Mouse (Mus musculus): ENCODE measurements around the gene Rnf214. TPM values are rescaled to one million over a fixed set of nuclear protein-coding genes. Genes with fewer than 3 reads are reported as not detected.

Gene Rnf214
- polyA plus RNA-seq, 1 experiment from 2014 or later = 40.6 TPM

- Histone ChIP-seq H3K36me3 (peaks cover 27% of the 10 kb centered on the region), H3K4me3 (replicated peaks) (peak overlapping the region; percentile 21), H3K4me1 (peaks cover 12% of the 10 kb centered on the region; the same call in 1 of the 2 replicates), H3K9ac (no peak overlapping the region), H3K27ac (peak overlapping the region; percentile 66), H3K4me2 (peak overlapping the region; percentile 36), H3K27me3 (replicated peaks) (no peaks in the 10 kb centered on the region), H3K9me3 (no peaks in the 10 kb centered on the region)
- WGBS = 56% methylated on average over 11 of the region's 11 CpGs
- no peak for ATAC-seq (ENCODE audit: insufficient read depth, low FRiP score, low read depth)
These were observed 26.1 kb upstream of the Rnf214 start for GRCm38 (mm10) chr9:45932571-45933415.

GRCm38 (mm10) chr9:45931958-45932357 is 25.2 kb upstream of the Rnf214 start:
- peaks cover 33% of the 10 kb centered on the region for H3K36me3 ChIP-seq
- H3K9me3 ChIP-seq = no peaks in the 10 kb centered on the region
- ATAC-seq (ENCODE audit: insufficient read depth, low FRiP score, low read depth) = no peak
- H3K9ac ChIP-seq = no peak overlapping the region
- peak overlapping the region; percentile 66 for H3K27ac ChIP-seq
- H3K4me1 ChIP-seq = peaks cover 12% of the 10 kb centered on the region; the same call in 1 of the 2 replicates
- H3K4me3 ChIP-seq (replicated peaks) = no peak overlapping the region
- peak overlapping the region; percentile 36 for H3K4me2 ChIP-seq
- H3K27me3 ChIP-seq (replicated peaks) = no peaks in the 10 kb centered on the region
- WGBS = 41% methylated on average over 1 of the region's 1 CpGs

- no peaks in the 10 kb centered on the region for H3K9me3 ChIP-seq
- peaks cover 37% of the 10 kb centered on the region for H3K36me3 ChIP-seq
- no peak overlapping the region for H3K4me2 ChIP-seq
- H3K9ac ChIP-seq = no peak overlapping the region
- H3K4me1 ChIP-seq = peaks cover 7% of the 10 kb centered on the region; the same call in 1 of the 2 replicates
- no peak overlapping the region for H3K4me3 ChIP-seq (replicated peaks)
- no peak for ATAC-seq (ENCODE audit: insufficient read depth, low FRiP score, low read depth)
- WGBS = 79% methylated on average over 5 of the region's 5 CpGs
- H3K27me3 ChIP-seq (replicated peaks) = no peaks in the 10 kb centered on the region
- H3K27ac ChIP-seq = no peak overlapping the region
These were observed 22.6 kb upstream of the Rnf214 start for GRCm38 (mm10) chr9:45929285-45929684.

- Histone ChIP-seq H3K27me3 (replicated peaks) (no peaks in the 10 kb centered on the region), H3K27ac (peak overlapping the region; percentile 73), H3K4me3 (replicated peaks) (no peak overlapping the region), H3K9me3 (no peaks in the 10 kb centered on the region), H3K4me2 (no peak overlapping the region), H3K36me3 (peaks cover 49% of the 10 kb centered on the region), H3K9ac (no peak overlapping the region), H3K4me1 (peaks cover 4% of the 10 kb centered on the region; the same call in 1 of the 2 replicates)
- 59% methylated on average over 1 of the region's 1 CpGs for WGBS
- ATAC-seq (ENCODE audit: insufficient read depth, low FRiP score, low read depth) = peak; percentile 75; the same call in 1 of the 2 replicates
These were observed 13.2 kb upstream of the Rnf214 start for GRCm38 (mm10) chr9:45919895-45920294.

- ATAC-seq (ENCODE audit: insufficient read depth, low FRiP score, low read depth) = no peak; the same call in 1 of the 2 replicates
- Histone ChIP-seq H3K4me2 (no peak overlapping the region), H3K27me3 (replicated peaks) (no peaks in the 10 kb centered on the region), H3K4me1 (peaks cover 4% of the 10 kb centered on the region; the same call in 1 of the 2 replicates), H3K9ac (no peak overlapping the region), H3K27ac (peak overlapping the region; percentile 46; the same call in 1 of the 2 replicates), H3K4me3 (replicated peaks) (no peak overlapping the region), H3K9me3 (no peaks in the 10 kb centered on the region), H3K36me3 (peaks cover 57% of the 10 kb centered on the region)
- WGBS = 77% methylated on average over 5 of the region's 5 CpGs
These were observed 10.6 kb upstream of the Rnf214 start for GRCm38 (mm10) chr9:45917041-45917934.

- H3K27me3 ChIP-seq (replicated peaks) = no peaks in the 10 kb centered on the region
- WGBS = 91% methylated on average over 2 of the region's 2 CpGs
- no peak overlapping the region for H3K4me3 ChIP-seq (replicated peaks)
- H3K36me3 ChIP-seq = peaks cover 54% of the 10 kb centered on the region
- H3K27ac ChIP-seq = no peak overlapping the region
- H3K9ac ChIP-seq = no peak overlapping the region
- peaks cover 4% of the 10 kb centered on the region; the same call in 1 of the 2 replicates for H3K4me1 ChIP-seq
- H3K9me3 ChIP-seq = no peaks in the 10 kb centered on the region
- ATAC-seq (ENCODE audit: insufficient read depth, low FRiP score, low read depth) = no peak
- H3K4me2 ChIP-seq = no peak overlapping the region
These were observed 8.9 kb upstream of the Rnf214 start for GRCm38 (mm10) chr9:45915659-45916058.

GRCm38 (mm10) chr9:45911673-45912072 is 5.0 kb upstream of the Rnf214 start:
- H3K9ac ChIP-seq = no peak overlapping the region
- no peaks in the 10 kb centered on the region for H3K27me3 ChIP-seq (replicated peaks)
- peaks cover 7% of the 10 kb centered on the region for H3K4me1 ChIP-seq
- H3K36me3 ChIP-seq = peaks cover 46% of the 10 kb centered on the region
- H3K9me3 ChIP-seq = no peaks in the 10 kb centered on the region
- 59% methylated on average over 1 of the region's 1 CpGs for WGBS
- no peak for ATAC-seq (ENCODE audit: insufficient read depth, low FRiP score, low read depth)
- no peak overlapping the region for H3K4me2 ChIP-seq
- no peak overlapping the region for H3K4me3 ChIP-seq (replicated peaks)
- no peak overlapping the region for H3K27ac ChIP-seq

GRCm38 (mm10) chr9:45910995-45911394 is 4.3 kb upstream of the Rnf214 start:
- Histone ChIP-seq H3K4me2 (no peak overlapping the region), H3K27me3 (replicated peaks) (no peaks in the 10 kb centered on the region), H3K27ac (no peak overlapping the region), H3K4me3 (replicated peaks) (no peak overlapping the region), H3K4me1 (peaks cover 7% of the 10 kb centered on the region), H3K9ac (no peak overlapping the region), H3K9me3 (no peaks in the 10 kb centered on the region), H3K36me3 (peaks cover 46% of the 10 kb centered on the region)
- 80% methylated on average over 3 of the region's 3 CpGs for WGBS
- ATAC-seq (ENCODE audit: insufficient read depth, low FRiP score, low read depth) = no peak

- H3K9ac ChIP-seq = peak overlapping the region; percentile 96
- peak overlapping the region; percentile 98 for H3K27ac ChIP-seq
- 0% methylated on average over 19 of the region's 19 CpGs for WGBS
- ATAC-seq (ENCODE audit: insufficient read depth, low FRiP score, low read depth) = peak; percentile 9; the same call in 1 of the 2 replicates
- H3K27me3 ChIP-seq (replicated peaks) = no peaks in the 10 kb centered on the region
- H3K4me2 ChIP-seq = peak overlapping the region; percentile 77
- peak overlapping the region; percentile 92 for H3K4me3 ChIP-seq (replicated peaks)
- H3K36me3 ChIP-seq = peaks cover 22% of the 10 kb centered on the region
- peaks cover 7% of the 10 kb centered on the region for H3K4me1 ChIP-seq
- no peaks in the 10 kb centered on the region for H3K9me3 ChIP-seq
These were observed 342 bp upstream of the Rnf214 start for GRCm38 (mm10) chr9:45907078-45907428.

- Histone ChIP-seq H3K9ac (peak overlapping the region; percentile 70), H3K27ac (peak overlapping the region; percentile 98), H3K9me3 (no peaks in the 10 kb centered on the region), H3K36me3 (peaks cover 15% of the 10 kb centered on the region), H3K4me2 (peak overlapping the region; percentile 77), H3K27me3 (replicated peaks) (no peaks in the 10 kb centered on the region), H3K4me3 (replicated peaks) (peak overlapping the region; percentile 92), H3K4me1 (peaks cover 7% of the 10 kb centered on the region)
- under 1% methylated on average over 13 of the region's 27 CpGs for WGBS
- peak; percentile 32; the same call in 1 of the 2 replicates for ATAC-seq (ENCODE audit: insufficient read depth, low FRiP score, low read depth)
These were observed 887 bp downstream of the Rnf214 start for GRCm38 (mm10) chr9:45905811-45906237.

- peak overlapping the region; percentile 92 for H3K4me3 ChIP-seq (replicated peaks)
- 48% methylated on average over 4 of the region's 4 CpGs for WGBS
- 0 out of 2 replicates have a peak overlapping the region, but pooled peaks have one; percentile 98 for H3K27ac ChIP-seq
- ATAC-seq (ENCODE audit: insufficient read depth, low FRiP score, low read depth) = no peak
- peak overlapping the region; percentile 77 for H3K4me2 ChIP-seq
- H3K9me3 ChIP-seq = no peaks in the 10 kb centered on the region
- no peaks in the 10 kb centered on the region for H3K27me3 ChIP-seq (replicated peaks)
- peaks cover 7% of the 10 kb centered on the region for H3K4me1 ChIP-seq
- peak overlapping the region; percentile 70; the same call in 1 of the 2 replicates for H3K9ac ChIP-seq
- peaks cover 9% of the 10 kb centered on the region for H3K36me3 ChIP-seq
These were observed 1.5 kb downstream of the Rnf214 start for GRCm38 (mm10) chr9:45905196-45905595.
